Mouse (Mus musculus) hindbrain, embryonic 15.5 days (tissue): ENCODE results near the gene Desi1. TPM values are rescaled to one million over a fixed set of nuclear protein-coding genes. Genes with fewer than 3 reads are reported as not detected.

ENCODE experiments used
- ATAC-seq: fragments of 200-750 bp; cut with Nextera tagmentation; 2 replicates; pipeline ENCODE4 v1.8.0; 2017; ENCODE audit warnings: low read depth, moderate number of reproducible peaks, moderate TSS enrichment; ENCODE audit not compliant: low FRiP score
- H3K27ac ChIP-seq: fragments of 300-500 bp; sonication (generic); replicated peaks from 2 replicates; pipeline ENCODE4 v1.5.1; 2015; ENCODE audit warnings: mild to moderate bottlenecking, inconsistent platforms
- H3K27me3 ChIP-seq: fragments of 300-500 bp; sonication (generic); 2 replicates; pipeline ENCODE4 v1.6.1; 2015; ENCODE audit warnings: control low read depth, inconsistent platforms
- H3K36me3 ChIP-seq: fragments of 300-500 bp; sonication (generic); 2 replicates; pipeline ENCODE4 v1.6.1; 2015; ENCODE audit warnings: control low read depth, inconsistent platforms
- H3K4me1 ChIP-seq: fragments of 300-500 bp; sonication (generic); replicated peaks from 2 replicates; pipeline ENCODE4 v1.6.1; 2015; ENCODE audit warnings: control low read depth, inconsistent platforms
- H3K4me2 ChIP-seq: fragments of 300-500 bp; sonication (generic); 2 replicates; pipeline ENCODE4 v1.6.1; 2015; ENCODE audit warnings: moderate library complexity, mild to moderate bottlenecking, inconsistent platforms
- H3K4me3 ChIP-seq: fragments of 300-500 bp; sonication (generic); 2 replicates; pipeline ENCODE4 v1.5.1; 2015; ENCODE audit warnings: mild to moderate bottlenecking, inconsistent platforms
- H3K9ac ChIP-seq: fragments of 300-500 bp; sonication (generic); 2 replicates; pipeline ENCODE4 v1.6.1; 2015; ENCODE audit warnings: inconsistent platforms
- H3K9me3 ChIP-seq: fragments of 300-500 bp; sonication (generic); 2 replicates; pipeline ENCODE4 v1.6.1; 2016; ENCODE audit warnings: control low read depth, inconsistent platforms
- WGBS: fragments of 180-500 bp; shearing (Covaris S2); methylation state at CpG from one replicate; pipeline ENCODE4 v1.1.7; 2015; 5-methylcytosine and 5-hydroxymethylcytosine counted together
- polyA plus RNA-seq: library from polyadenylated mRNA; unstranded; fragments of >200 nt; fragmentation: Nextera tagmentation; extraction: Ambion mirVana; gene quantifications from 2 replicates; pipeline ENCODE4 v1.2.1, GENCODE M21; 2015

Desi1 gene
- polyA plus RNA-seq, 1 experiment from 2014 or later: 55.1 TPM

GRCm38 (mm10) chr15:81943176-81943749, 90.4 kb downstream of the Desi1 start:
- H3K27ac ChIP-seq: no peak overlapping the region
- H3K4me1 ChIP-seq: peaks cover 19% of the 10 kb centered on the region
- no peak overlapping the region for H3K4me2 ChIP-seq
- H3K9ac ChIP-seq: no peak overlapping the region
- 11% methylated on average over 9 of the region's 9 CpGs for WGBS
- no peaks in the 10 kb centered on the region for H3K9me3 ChIP-seq
- H3K36me3 ChIP-seq: peaks cover 18% of the 10 kb centered on the region
- H3K27me3 ChIP-seq: no peaks in the 10 kb centered on the region
- H3K4me3 ChIP-seq: no peak overlapping the region
- no peak for ATAC-seq

Other genes with a start within 250 kb of the Desi1 start
- 23.7 and 25.3 TPM in 2 replicates for gene Tef, start 231.4 kb downstream of the Desi1 start, polyA plus RNA-seq
- 17.4 and 17.7 TPM in 2 replicates for gene Tob2, start 175.1 kb downstream of the Desi1 start, polyA plus RNA-seq
- 119 and 123 TPM in 2 replicates for gene Phf5a, start 162.0 kb downstream of the Desi1 start, polyA plus RNA-seq
- 282 and 287 TPM in 2 replicates for gene Aco2, start 161.6 kb downstream of the Desi1 start, polyA plus RNA-seq
- 87.3 and 92.0 TPM in 2 replicates for gene Polr3h, start 107.6 kb downstream of the Desi1 start, polyA plus RNA-seq
- gene Csdc2, start 97.1 kb downstream of the Desi1 start, polyA plus RNA-seq: 213 and 253 TPM in 2 replicates
- 102 and 108 TPM in 2 replicates for gene Pmm1, start 72.9 kb downstream of the Desi1 start, polyA plus RNA-seq
- gene 1700029P11Rik, start 53.3 kb downstream of the Desi1 start, polyA plus RNA-seq: not detected in 2 replicates
- 40.8 and 43.4 TPM in 2 replicates for gene Xrcc6, start 46.0 kb downstream of the Desi1 start, polyA plus RNA-seq
- gene Snu13, start 13.7 kb upstream of the Desi1 start, polyA plus RNA-seq: 237 and 238 TPM in 2 replicates
- not detected in 2 replicates for gene 4930407I10Rik, start 25.3 kb upstream of the Desi1 start, polyA plus RNA-seq
- 0.08 and 0.09 TPM in 2 replicates for gene Mei1, start 36.1 kb upstream of the Desi1 start, polyA plus RNA-seq
- gene Ccdc134, start 94.1 kb upstream of the Desi1 start, polyA plus RNA-seq: 11.6 and 12.0 TPM in 2 replicates
- 204 and 209 TPM in 2 replicates for gene Srebf2, start 113.3 kb upstream of the Desi1 start, polyA plus RNA-seq
- 2.9 and 4.6 TPM in 2 replicates for gene Shisa8, start 179.0 kb upstream of the Desi1 start, polyA plus RNA-seq
- gene Tnfrsf13c, start 190.5 kb upstream of the Desi1 start, polyA plus RNA-seq: 0.37 and 0.69 TPM in 2 replicates
- gene Cenpm, start 210.9 kb upstream of the Desi1 start, polyA plus RNA-seq: 24.0 and 25.4 TPM in 2 replicates
- 15.9 and 16.6 TPM in 2 replicates for gene 1500009C09Rik, start 218.5 kb upstream of the Desi1 start, polyA plus RNA-seq
- gene Sept3, start 241.0 kb upstream of the Desi1 start, polyA plus RNA-seq: 374 and 408 TPM in 2 replicates